Mouse (Mus musculus): Measurements from ENCODE around the gene Hcrtr2. TPM values are rescaled to one million over a fixed set of nuclear protein-coding genes. Genes with fewer than 3 reads are reported as not detected.

The Hcrtr2 gene
- total and polyA plus RNA-seq, 3 experiments = not detected

DNA sequence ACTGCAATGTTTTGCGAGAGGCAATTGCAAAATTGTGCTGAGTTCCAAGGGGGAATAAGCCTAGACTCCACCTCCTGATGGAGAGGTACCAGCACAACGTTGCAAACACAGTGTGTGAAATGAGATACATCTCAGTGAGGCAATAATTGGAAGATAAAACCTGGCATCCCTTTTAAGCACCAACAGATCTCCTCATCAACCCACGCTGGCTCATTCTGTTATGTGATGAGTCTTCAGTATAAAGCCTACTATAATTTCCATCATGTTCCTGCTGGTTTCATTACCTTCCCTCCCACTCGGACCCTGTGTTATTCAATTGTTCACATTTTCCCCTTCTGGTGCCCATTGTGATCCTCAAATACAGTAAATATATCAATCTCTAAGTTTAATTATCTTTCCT, 109.0 kb downstream of the Hcrtr2 start:
- Histone ChIP-seq H3K9ac (ENCODE audit: control insufficient read depth, low read depth, low read length, poor library complexity, severe bottlenecking) (no peak overlapping the region), H3K9me3 (replicated peaks; ENCODE audit: insufficient read depth, low read length) (no peaks in the 10 kb centered on the region), H3K36me3 (ENCODE audit: control insufficient read depth in 1 of 2, insufficient read depth in 2 of 2, low read length in 2 of 2) (no peaks in the 10 kb centered on the region), H3K4me3 (ENCODE audit: control insufficient read depth in 1 of 2, insufficient read depth in 1 of 2, low read depth in 2 of 2, low read length in 2 of 2) (no peak overlapping the region), H3K27ac (ENCODE audit: control insufficient read depth, low read depth, low read length) (no peak overlapping the region), H3K27me3 (ENCODE audit: control insufficient read depth in 1 of 2, insufficient read depth in 2 of 2, low read length in 2 of 2) (no peaks in the 10 kb centered on the region), H3K4me1 (ENCODE audit: control insufficient read depth in 1 of 2, insufficient read depth in 2 of 2, low read length in 2 of 2) (no peaks in the 10 kb centered on the region), H3K79me2 (ENCODE audit: control insufficient read depth, insufficient read depth, low read length, poor library complexity) (no peaks in the 10 kb centered on the region)
- no peak for TF ChIP-seq HCFC1 (IDR thresholded peaks at IDR 0.05; ENCODE audit: low read depth, low read length)
- TF ChIP-seq MAX (IDR thresholded peaks at IDR 0.05; ENCODE audit: low read length) = no peak
- no peak for TF ChIP-seq MAZ (IDR thresholded peaks at IDR 0.05; ENCODE audit: low read depth, low read length)
- no peak for TF ChIP-seq POLR2AphosphoS2 (IDR thresholded peaks at IDR 0.05; ENCODE audit: low read length)
- no peak for TF ChIP-seq TBP (IDR thresholded peaks at IDR 0.05; ENCODE audit: low read depth, low read length)
- TF ChIP-seq ZMIZ1 (IDR thresholded peaks at IDR 0.05; ENCODE audit: low read depth, low read length) = no peak
- no peak for TF ChIP-seq POLR2AphosphoS5 (IDR thresholded peaks at IDR 0.05; ENCODE audit: borderline replicate concordance, low read depth, low read length)
- TF ChIP-seq NELFE (IDR thresholded peaks at IDR 0.05; ENCODE audit: low read depth, low read length) = no peak
- no peak for TF ChIP-seq CTCF (IDR thresholded peaks at IDR 0.05 in 2 of 3, conservative IDR thresholded peaks at IDR 0.05 in 1 of 3; ENCODE audit: control insufficient read depth in 1 of 3, insufficient read depth in 1 of 3, low read depth in 2 of 3, low read length in 3 of 3, poor library complexity in 1 of 3, severe bottlenecking in 1 of 3)
- no peak for TF ChIP-seq CHD1 (IDR thresholded peaks at IDR 0.05; ENCODE audit: low read depth, low read length)
- no peak for TF ChIP-seq RAD21 (IDR thresholded peaks at IDR 0.05; ENCODE audit: low read depth, low read length)
- TF ChIP-seq NRF1 (IDR thresholded peaks at IDR 0.05; ENCODE audit: insufficient read depth, low read depth, low read length, poor library complexity, severe bottlenecking) = no peak
- no peak for TF ChIP-seq ZKSCAN1 (IDR thresholded peaks at IDR 0.05; ENCODE audit: low read depth, low read length)
- no peak for TF ChIP-seq TCF12 (IDR thresholded peaks at IDR 0.05; ENCODE audit: low read depth, low read length)
- no peak for TF ChIP-seq EP300 (IDR thresholded peaks at IDR 0.05; ENCODE audit: low read depth in 1 of 2, low read length in 2 of 2)
- TF ChIP-seq ZNF384 (IDR thresholded peaks at IDR 0.05; ENCODE audit: low read depth, low read length) = no peak
- no peak for DNase-seq (ENCODE audit: low read depth, low spot score)

DNA sequence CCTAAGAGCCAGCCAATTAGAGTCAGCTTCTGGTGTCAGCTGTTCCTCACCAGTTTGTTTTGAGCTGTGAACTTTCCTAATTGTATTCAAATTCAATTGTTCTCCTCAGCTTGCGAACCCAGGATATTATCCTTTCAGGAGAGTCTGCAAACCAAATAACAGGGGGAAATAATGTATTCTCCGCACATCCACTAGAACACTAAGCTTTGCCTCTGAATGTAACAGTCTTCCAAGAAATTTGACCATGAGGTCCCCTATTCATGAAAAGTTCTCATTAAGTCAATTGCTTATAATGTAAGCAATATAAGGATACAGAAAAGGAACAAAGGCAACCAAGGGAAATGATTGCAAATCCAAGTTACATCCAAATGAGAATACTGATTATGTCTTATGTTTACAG, 110.1 kb downstream of the Hcrtr2 start, which contains the start of gene Gfral:
TSS of gene Gfral (minus strand) at position 101 of the 400 bp plus-strand sequence.
- no peak for DNase-seq (ENCODE audit: low read depth, low spot score)
- no peaks in the 10 kb centered on the region for H3K27me3 ChIP-seq (ENCODE audit: control insufficient read depth in 1 of 2, insufficient read depth in 2 of 2, low read length in 2 of 2)
- H3K36me3 ChIP-seq (ENCODE audit: control insufficient read depth in 1 of 2, insufficient read depth in 2 of 2, low read length in 2 of 2) = no peaks in the 10 kb centered on the region
- no peaks in the 10 kb centered on the region for H3K79me2 ChIP-seq (ENCODE audit: control insufficient read depth, insufficient read depth, low read length, poor library complexity)
- no peak within 1 kb of the TSS for H3K9ac ChIP-seq (ENCODE audit: control insufficient read depth, low read depth, low read length, poor library complexity, severe bottlenecking)
- no peaks in the 10 kb centered on the region for H3K4me1 ChIP-seq (ENCODE audit: control insufficient read depth in 1 of 2, insufficient read depth in 2 of 2, low read length in 2 of 2)
- TF ChIP-seq POLR2AphosphoS2 (IDR thresholded peaks at IDR 0.05; ENCODE audit: low read length) (no peak), CTCF (IDR thresholded peaks at IDR 0.05 in 2 of 3, conservative IDR thresholded peaks at IDR 0.05 in 1 of 3; ENCODE audit: control insufficient read depth in 1 of 3, insufficient read depth in 1 of 3, low read depth in 2 of 3, low read length in 3 of 3, poor library complexity in 1 of 3, severe bottlenecking in 1 of 3) (no peak), TBP (IDR thresholded peaks at IDR 0.05; ENCODE audit: low read depth, low read length) (no peak), SIN3A (IDR thresholded peaks at IDR 0.05; ENCODE audit: low read length) (no peak), MYB (IDR thresholded peaks at IDR 0.05; ENCODE audit: low read depth, low read length) (no peak), NELFE (IDR thresholded peaks at IDR 0.05; ENCODE audit: low read depth, low read length) (no peak), E2F4 (IDR thresholded peaks at IDR 0.05; ENCODE audit: borderline replicate concordance, low read depth, low read length) (no peak), EP300 (IDR thresholded peaks at IDR 0.05; ENCODE audit: low read depth in 1 of 2, low read length in 2 of 2) (no peak), NRF1 (IDR thresholded peaks at IDR 0.05; ENCODE audit: insufficient read depth, low read depth, low read length, poor library complexity, severe bottlenecking) (no peak), RAD21 (IDR thresholded peaks at IDR 0.05; ENCODE audit: low read depth, low read length) (no peak), MEF2A (IDR thresholded peaks at IDR 0.05; ENCODE audit: extremely low read depth, insufficient replicate concordance, low read depth, low read length, poor library complexity, severe bottlenecking) (no peak), MAX (IDR thresholded peaks at IDR 0.05; ENCODE audit: low read length) (no peak), ZNF384 (IDR thresholded peaks at IDR 0.05; ENCODE audit: low read depth, low read length) (no peak), KAT2A (conservative IDR thresholded peaks at IDR 0.05; ENCODE audit: low read depth, low read length) (no peak), GABPA (IDR thresholded peaks at IDR 0.05; ENCODE audit: low read depth, low read length) (no peak), UBTF (IDR thresholded peaks at IDR 0.05; ENCODE audit: borderline replicate concordance, insufficient read depth, low read depth, low read length) (no peak), ZKSCAN1 (IDR thresholded peaks at IDR 0.05; ENCODE audit: low read depth, low read length) (no peak)
- H3K4me3 ChIP-seq (ENCODE audit: control insufficient read depth in 1 of 2, insufficient read depth in 1 of 2, low read depth in 2 of 2, low read length in 2 of 2) = no peak within 1 kb of the TSS
- H3K9me3 ChIP-seq (replicated peaks; ENCODE audit: insufficient read depth, low read length) = no peaks in the 10 kb centered on the region
- no peak within 1 kb of the TSS for H3K27ac ChIP-seq (ENCODE audit: control insufficient read depth, low read depth, low read length)
